Mouse (Mus musculus) erythroblast, adult 5-6 weeks (primary cell): ENCODE measurements around the gene Fndc3a. TPM values are rescaled to one million over a fixed set of nuclear protein-coding genes. Genes with fewer than 3 reads are reported as not detected.

Source experiments
- total RNA-seq, 2 experiments: library from RNA; stranded (forward) in 1 of 2; stranded (reverse) in 1 of 2; fragments of 150-400 nt in 1 of 2; fragments of 200-764, 138-1000 nt in 1 of 2; gene quantifications; 2 replicates each; pipeline versions ENCODE4 v1.2.3 to v1.2.4; 2015 to 2017; ENCODE audit warnings: low replicate concordance in 2 of 2

The Fndc3a gene
- total RNA-seq, 2 experiments from 2014 or later = 4.4 to 7.8 TPM

Other genes starting within 250 kb of the Fndc3a start
- not detected in 2 replicates for gene Gm9195, start 218.2 kb downstream of the Fndc3a start, total RNA-seq (2015; ENCODE audit: low replicate concordance)
- gene Gm9195, start 218.2 kb downstream of the Fndc3a start, total RNA-seq (2017; ENCODE audit: low replicate concordance) = not detected in 2 replicates